Mouse (Mus musculus) ES-E14 (cell line): ENCODE measurements at regions not wholly inside any gene's neighbourhood (a gene's known extent, or its start where the extent isn't known, plus 50 kb on each side); places are given as distances from the start of the nearest gene placed in this dataset.

Experiments
- DNase-seq: peaks from one replicate; pipeline ENCODE4 v3.0.0-alpha.2; 2013; ENCODE audit warnings: low read depth, low spot score
- H3K27ac ChIP-seq: 2 replicates; pipeline ENCODE4 v1.5.1; 2012; ENCODE audit warnings: low read depth, mild to moderate bottlenecking, low read length, moderate library complexity, mixed read lengths; ENCODE audit not compliant: poor library complexity, insufficient read depth, severe bottlenecking
- H3K36me3 ChIP-seq: 2 replicates; pipeline ENCODE4 v1.6.1; 2012; ENCODE audit warnings: mild to moderate bottlenecking, low read length, moderate library complexity, mixed read lengths; ENCODE audit not compliant: control insufficient read depth, poor library complexity, insufficient read depth, severe bottlenecking
- H3K4me1 ChIP-seq, 2 experiments: fragments of 150-350 bp in 1 of 2; sonication (generic) in 1 of 2; 2 replicates each; pipeline ENCODE4 v1.6.1; 2012; ENCODE audit warnings: low read length in 2 of 2, mild to moderate bottlenecking in 1 of 2, mixed read lengths in 1 of 2; ENCODE audit not compliant: control insufficient read depth in 2 of 2, insufficient read depth in 2 of 2, poor library complexity in 1 of 2
- H3K4me3 ChIP-seq, 2 experiments: fragments of 150-350 bp in 1 of 2; sonication (generic) in 1 of 2; 2 replicates each; pipeline ENCODE4 v1.5.1; 2012; ENCODE audit warnings: low read length in 2 of 2, low read depth in 1 of 2, mild to moderate bottlenecking in 1 of 2, mixed read lengths in 1 of 2; ENCODE audit not compliant: insufficient read depth in 1 of 2, poor library complexity in 1 of 2, severe bottlenecking in 1 of 2
- H3K9ac ChIP-seq: 2 replicates; pipeline ENCODE4 v1.6.1; 2012; ENCODE audit warnings: low read depth, mild to moderate bottlenecking, low read length, mixed read lengths; ENCODE audit not compliant: poor library complexity, insufficient read depth, severe bottlenecking
- H3K9me3 ChIP-seq: fragments of 150-350 bp; sonication (generic); 2 replicates; pipeline ENCODE4 v1.6.1; 2012; ENCODE audit warnings: low read depth, mild to moderate bottlenecking, low read length; ENCODE audit not compliant: control insufficient read depth, insufficient read depth
- CHD2 ChIP-seq: IDR thresholded peaks from 2 replicates; pipeline ENCODE4 v1.6.1; 2014; ENCODE audit warnings: mild to moderate bottlenecking, low read depth, low read length, inconsistent platforms
- HCFC1 ChIP-seq: IDR thresholded peaks from 2 replicates; pipeline ENCODE4 v1.6.1; 2012; ENCODE audit warnings: low read length, inconsistent platforms, borderline replicate concordance; ENCODE audit not compliant: insufficient read depth
- MAFK ChIP-seq: IDR thresholded peaks from 2 replicates; pipeline ENCODE4 v1.6.1; 2014; ENCODE audit warnings: mild to moderate bottlenecking, low read depth, low read length, inconsistent platforms; ENCODE audit not compliant: insufficient read depth
- ZC3H11A ChIP-seq: IDR thresholded peaks from 2 replicates; pipeline ENCODE4 v1.6.1; 2012; ENCODE audit warnings: low read depth, mild to moderate bottlenecking, inconsistent platforms, low read length, borderline replicate concordance
- ZNF384 ChIP-seq: IDR thresholded peaks from 2 replicates; pipeline ENCODE4 v1.6.1; 2012; ENCODE audit warnings: low read depth, low read length, inconsistent platforms
- in situ Hi-C, 2 experiments: fragments of 600-800 bp; cut with MboI; formaldehyde crosslinking; loops; one replicate each; pipeline ENCODE4 v1.15.1; 2025; ENCODE audit warnings: low sequenced_read_pairs in 2 of 2, inconsistent platforms in 1 of 2; ENCODE audit not compliant: unreplicated experiment in 2 of 2

DNA sequence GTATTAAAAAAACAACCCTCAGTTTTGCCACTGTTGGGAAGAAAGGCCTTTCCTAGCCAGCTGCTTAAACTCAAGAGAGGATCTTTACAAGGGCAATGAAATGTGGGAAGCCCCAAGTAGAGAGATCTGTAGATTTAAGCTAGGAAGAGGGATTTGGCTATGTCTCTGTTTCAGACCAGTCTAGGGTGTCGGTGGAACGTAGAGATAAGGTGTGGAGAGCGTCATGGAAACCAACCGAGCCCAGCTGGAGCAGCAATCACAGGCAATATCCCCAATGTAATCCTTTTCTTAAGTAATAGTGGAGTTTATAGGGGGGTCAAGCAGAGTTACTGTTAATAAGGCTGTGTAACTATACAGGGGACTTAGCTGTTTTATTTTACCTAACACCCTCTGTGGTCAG is 204.6 kb upstream of the Mme start:
- DNase-seq: no peak
- in situ Hi-C loops: no loop called here
- Histone ChIP-seq H3K9me3 (no peaks in the 10 kb centered on the region), H3K27ac (no peak overlapping the region), H3K4me3 (no peak overlapping the region), H3K9ac (no peak overlapping the region), H3K4me1 (no peaks in the 10 kb centered on the region), H3K36me3 (no peaks in the 10 kb centered on the region)
- TF ChIP-seq ZC3H11A: no peak

DNA sequence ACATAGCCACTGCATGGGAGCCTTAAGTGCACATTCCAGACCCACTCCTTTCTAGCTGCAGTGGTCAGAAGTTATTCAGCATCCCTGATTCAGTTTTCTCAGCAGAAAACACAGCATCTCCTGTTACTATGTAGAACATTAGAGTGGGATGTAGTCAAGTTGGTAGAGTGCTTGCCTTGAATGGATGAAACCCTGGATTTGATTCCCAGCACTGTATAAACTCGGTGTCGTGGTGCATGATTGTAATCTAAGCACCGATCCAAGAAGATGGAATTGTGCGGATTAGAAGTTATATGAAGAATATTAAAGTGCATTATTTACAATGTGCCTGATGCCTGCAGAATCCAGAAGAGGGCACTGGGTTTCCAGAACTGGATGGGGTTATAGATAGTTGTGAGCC is 170.6 kb upstream of the Mme start:
- no peak for DNase-seq
- Histone ChIP-seq H3K27ac (no peak overlapping the region), H3K4me3 (no peak overlapping the region), H3K36me3 (no peaks in the 10 kb centered on the region), H3K9ac (no peak overlapping the region), H3K4me1 (peaks cover 0 to 2% of the 10 kb centered on the region in 2 experiments; a peak in 2 of 4 replicates), H3K9me3 (0 out of 2 replicates have a peak, but pooled peaks cover 1% of the 10 kb centered on the region)
- in situ Hi-C loops: no loop called here
- TF ChIP-seq ZNF384: no peak
- no peak for TF ChIP-seq MAFK
- TF ChIP-seq ZC3H11A: no peak
- no peak for TF ChIP-seq HCFC1
- TF ChIP-seq CHD2: no peak

DNA sequence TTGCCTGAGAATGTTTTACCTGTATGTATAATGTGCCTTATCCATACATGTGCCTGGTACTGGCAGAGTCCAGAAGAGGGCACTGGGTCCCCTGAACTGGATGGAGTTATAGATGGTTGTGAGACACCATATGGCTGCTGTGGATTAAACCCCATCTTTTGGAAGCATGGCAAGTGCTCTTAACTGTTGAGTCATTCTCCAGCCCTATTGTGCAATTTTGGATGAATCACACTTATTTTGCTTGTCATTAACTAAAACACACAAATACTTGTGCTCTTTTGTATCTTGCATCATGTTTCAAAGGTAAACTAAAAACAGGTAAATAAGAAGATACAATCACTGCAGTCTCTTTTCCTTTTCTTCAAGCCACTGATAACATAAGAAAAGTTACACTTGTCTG is 168.3 kb upstream of the Mme start:
- H3K36me3 ChIP-seq: no peaks in the 10 kb centered on the region
- no peak overlapping the region for H3K4me3 ChIP-seq
- in situ Hi-C loops: no loop called here
- no peak overlapping the region for H3K9ac ChIP-seq
- no peak overlapping the region for H3K27ac ChIP-seq
- peaks cover 0 to 2% of the 10 kb centered on the region in 2 experiments; a peak in 2 of 4 replicates for H3K4me1 ChIP-seq
- no peak for DNase-seq
- no peak for TF ChIP-seq MAFK
- no peak for TF ChIP-seq ZC3H11A
- TF ChIP-seq HCFC1: no peak
- no peak for TF ChIP-seq ZNF384
- TF ChIP-seq CHD2: no peak
- 0 out of 2 replicates have a peak, but pooled peaks cover 1% of the 10 kb centered on the region for H3K9me3 ChIP-seq

DNA sequence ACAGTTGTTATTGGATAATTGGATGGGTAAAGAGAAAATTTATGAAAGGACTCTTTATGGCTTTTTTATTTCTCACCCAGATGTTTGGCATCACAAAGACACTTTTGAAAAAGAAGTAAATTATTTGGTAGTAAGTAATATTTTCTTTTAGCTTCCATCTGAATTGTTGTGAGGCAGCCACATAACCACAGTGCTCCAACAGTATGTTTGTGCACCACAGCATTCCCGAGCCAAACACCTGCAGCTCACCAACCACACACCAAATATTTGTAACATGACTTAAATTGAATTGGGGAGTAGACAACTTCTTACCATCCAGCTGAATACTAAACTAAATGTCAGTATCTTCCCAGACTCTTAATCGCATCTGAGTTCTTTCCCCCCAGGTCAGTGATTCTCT is 163.2 kb upstream of the Mme start:
- DNase-seq: no peak
- Histone ChIP-seq H3K4me1 (peaks cover 0 to 2% of the 10 kb centered on the region in 2 experiments; a peak in 1 of 4 replicates), H3K4me3 (no peak overlapping the region), H3K36me3 (no peaks in the 10 kb centered on the region), H3K9me3 (0 out of 2 replicates have a peak, but pooled peaks cover 1% of the 10 kb centered on the region), H3K27ac (no peak overlapping the region), H3K9ac (no peak overlapping the region)
- in situ Hi-C loops: no loop called here
- no peak for TF ChIP-seq HCFC1
- TF ChIP-seq ZC3H11A: no peak
- TF ChIP-seq MAFK: no peak
- TF ChIP-seq ZNF384: no peak
- no peak for TF ChIP-seq CHD2

DNA sequence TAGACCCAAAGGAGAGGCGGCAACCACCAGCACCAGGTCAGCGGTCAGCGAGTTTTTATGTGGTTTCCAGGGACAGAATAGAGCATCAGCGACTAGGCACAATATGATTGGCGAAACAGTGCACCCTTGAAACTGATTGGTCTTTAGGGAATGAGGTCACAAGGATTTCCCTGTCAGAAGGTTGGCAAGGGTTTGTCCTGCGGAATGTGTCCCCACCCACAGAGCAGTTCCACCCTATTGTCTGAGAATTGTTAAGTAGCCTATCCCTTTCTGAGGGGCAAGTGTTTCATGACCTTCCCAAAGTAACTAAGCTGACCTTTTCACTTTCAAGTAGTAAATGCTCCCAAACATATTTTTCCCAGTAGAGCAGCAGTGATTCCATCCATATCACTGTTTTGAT is 159.2 kb upstream of the Mme start:
- Histone ChIP-seq H3K9me3 (no peaks in the 10 kb centered on the region), H3K4me3 (peak overlapping the region in 1 of 2 experiments; percentile 23; a peak in 2 of 4 replicates), H3K36me3 (no peaks in the 10 kb centered on the region), H3K27ac (no peak overlapping the region), H3K4me1 (peaks cover 0 to 2% of the 10 kb centered on the region in 2 experiments; a peak in 1 of 4 replicates), H3K9ac (no peak overlapping the region)
- peak; percentile 25 for DNase-seq
- TF ChIP-seq HCFC1: 0 out of 2 replicates have a peak, but pooled peaks have one; percentile 34
- TF ChIP-seq ZC3H11A: no peak
- in situ Hi-C loops: no loop called here
